Mouse (Mus musculus) heart, postnatal 36 days (tissue): ENCODE data around the gene Cd274. TPM values are rescaled to one million over a fixed set of nuclear protein-coding genes. Genes with fewer than 3 reads are reported as not detected.

Experiments
- DNase-seq, 2 experiments: peaks; one replicate each; pipeline ENCODE4 v3.0.0; 2021 to 2022
- intact Hi-C: fragments of 180-260 bp; cut with DNase I; formaldehyde crosslinking; loops from one replicate; pipeline ENCODE4 v1.15.1; 2025
- total RNA-seq, 2 experiments: library from RNA; stranded (reverse); gene quantifications; 2 replicates each; pipeline ENCODE4 v1.2.3; 2021

Cd274 gene
- total RNA-seq, 2 experiments from 2014 or later = 2.3 to 3.3 TPM

- intact Hi-C loops = loop anchor here (5.0 kb wide), 2 partner anchors 48 to 52 kb away; no protein-coding TSS in a partner anchor
- DNase-seq = no peak
These were observed 52.7 kb downstream of the Cd274 start for GRCm38 (mm10) chr19:29419946-29420345.

- no peak for DNase-seq
- intact Hi-C loops = no loop called here
These were observed 53.1 kb downstream of the Cd274 start for GRCm38 (mm10) chr19:29420397-29420796.

- intact Hi-C loops = no loop called here
- DNase-seq = no peak
These were observed 54.9 kb downstream of the Cd274 start for GRCm38 (mm10) chr19:29422013-29422645.

- intact Hi-C loops = no loop called here
- DNase-seq = no peak
These were observed 55.5 kb downstream of the Cd274 start for GRCm38 (mm10) chr19:29422796-29423195.

- intact Hi-C loops = no loop called here
- no peak for DNase-seq
These were observed 63.3 kb downstream of the Cd274 start for GRCm38 (mm10) chr19:29430516-29430915.

- intact Hi-C loops = no loop called here
These were observed 63.7 kb downstream of the Cd274 start for GRCm38 (mm10) chr19:29430953-29431352.

GRCm38 (mm10) chr19:29436793-29437479 is 69.7 kb downstream of the Cd274 start:
- intact Hi-C loops = no loop called here

More at GRCm38 (mm10) chr19:29430953-29431352, 63.7 kb downstream of the Cd274 start:
- no peak for DNase-seq

More at GRCm38 (mm10) chr19:29436793-29437479, 69.7 kb downstream of the Cd274 start:
- no peak for DNase-seq

Other genes starting within 250 kb of the Cd274 start
- 10 to 100 TPM; 18.7 to 22.2 TPM for gene Jak2, start 115.6 kb upstream of the Cd274 start, total RNA-seq
- not detected for gene Insl6, start 42.1 kb upstream of the Cd274 start, total RNA-seq
- gene Rln1, start 32.8 kb upstream of the Cd274 start, total RNA-seq = not detected
- gene Plgrkt, start 65 bp upstream of the Cd274 start, total RNA-seq = 10 to 100 TPM; 26.6 to 27.9 TPM
- gene Pdcd1lg2, start 43.5 kb downstream of the Cd274 start, total RNA-seq = not detected
- 10 to 100 TPM; 23.6 to 25.0 TPM for gene Ric1, start 154.8 kb downstream of the Cd274 start, total RNA-seq